Mouse (Mus musculus) midbrain, embryonic 11.5 days (tissue): ENCODE measurements at regions not wholly inside any gene's neighbourhood (a gene's known extent, or its start where the extent isn't known, plus 50 kb on each side); places are given as distances from the start of the nearest gene placed in this dataset.

Experiments
- ATAC-seq: fragments of 200-750 bp; cut with Nextera tagmentation; 2 replicates; pipeline ENCODE4 v1.8.0; 2017; ENCODE audit warnings: moderate TSS enrichment, moderate library complexity; ENCODE audit not compliant: low FRiP score
- DNase-seq: peaks from one replicate; pipeline ENCODE4 v3.0.0; 2015; ENCODE audit warnings: low spot score; ENCODE audit errors: missing footprints
- H3K27ac ChIP-seq: fragments of 300-500 bp; sonication (generic); 2 replicates; pipeline ENCODE4 v1.5.1; 2014; ENCODE audit warnings: low read depth, low read length
- H3K27me3 ChIP-seq: fragments of 300-500 bp; sonication (generic); 2 replicates; pipeline ENCODE4 v1.6.1; 2014; ENCODE audit warnings: mild to moderate bottlenecking, low read length, moderate library complexity, mixed read lengths; ENCODE audit not compliant: control insufficient read depth, insufficient read depth
- H3K36me3 ChIP-seq: fragments of 300-500 bp; sonication (generic); 2 replicates; pipeline ENCODE4 v1.6.1; 2014; ENCODE audit warnings: mild to moderate bottlenecking, low read length, moderate library complexity, mixed read lengths; ENCODE audit not compliant: control insufficient read depth, insufficient read depth
- H3K4me1 ChIP-seq: fragments of 300-500 bp; sonication (generic); 2 replicates; pipeline ENCODE4 v1.6.1; 2014; ENCODE audit warnings: low read length; ENCODE audit not compliant: control insufficient read depth, insufficient read depth
- H3K4me2 ChIP-seq: fragments of 300-500 bp; sonication (generic); 2 replicates; pipeline ENCODE4 v1.6.1; 2014; ENCODE audit warnings: mild to moderate bottlenecking, moderate library complexity
- H3K4me3 ChIP-seq: fragments of 300-500 bp; sonication (generic); 2 replicates; pipeline ENCODE4 v1.5.1; 2014; ENCODE audit warnings: low read depth, low read length
- H3K9ac ChIP-seq: fragments of 300-500 bp; sonication (generic); 2 replicates; pipeline ENCODE4 v1.6.1; 2014; ENCODE audit warnings: low read length
- H3K9me3 ChIP-seq: fragments of 300-500 bp; sonication (generic); 2 replicates; pipeline ENCODE4 v1.6.1; 2016; ENCODE audit warnings: low read length; ENCODE audit not compliant: control insufficient read depth
- WGBS: fragments of 180-500 bp; shearing (Covaris S2); extraction: QIAGEN DNeasy Blood & Tissue Kit; methylation state at CpG from one replicate; pipeline ENCODE4 v1.1.7; 2014; 5-methylcytosine and 5-hydroxymethylcytosine counted together

DNA sequence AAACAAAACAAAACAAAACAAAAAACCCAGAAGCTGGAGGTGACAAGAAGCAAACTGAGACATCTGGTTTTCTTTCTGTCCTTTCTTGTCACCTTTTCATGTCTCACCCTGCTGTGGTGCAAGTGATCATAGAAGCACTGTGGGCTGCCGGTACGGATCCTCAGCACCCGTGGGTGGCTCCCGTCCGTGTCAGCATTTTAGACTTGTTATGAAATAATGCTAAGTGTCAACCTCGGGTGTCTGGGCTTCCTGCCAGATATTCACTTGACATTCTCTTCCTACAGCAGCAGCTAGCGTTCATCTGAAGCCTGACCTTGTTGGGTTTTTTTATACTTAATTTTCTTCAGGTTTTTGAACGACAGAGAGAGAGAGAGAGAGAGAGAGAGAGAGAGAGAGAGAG lies 404.7 kb downstream of the Pla2g4a start:
- no peak for DNase-seq
- no peak overlapping the region for H3K27ac ChIP-seq
- no peak overlapping the region for H3K9ac ChIP-seq
- no peaks in the 10 kb centered on the region for H3K27me3 ChIP-seq
- H3K9me3 ChIP-seq, result no peaks in the 10 kb centered on the region
- H3K4me1 ChIP-seq, result no peaks in the 10 kb centered on the region
- ATAC-seq, result no peak
- no peaks in the 10 kb centered on the region for H3K36me3 ChIP-seq
- H3K4me2 ChIP-seq, result no peak overlapping the region
- WGBS, result 85% methylated on average over 8 of the region's 8 CpGs
- H3K4me3 ChIP-seq, result no peak overlapping the region

DNA sequence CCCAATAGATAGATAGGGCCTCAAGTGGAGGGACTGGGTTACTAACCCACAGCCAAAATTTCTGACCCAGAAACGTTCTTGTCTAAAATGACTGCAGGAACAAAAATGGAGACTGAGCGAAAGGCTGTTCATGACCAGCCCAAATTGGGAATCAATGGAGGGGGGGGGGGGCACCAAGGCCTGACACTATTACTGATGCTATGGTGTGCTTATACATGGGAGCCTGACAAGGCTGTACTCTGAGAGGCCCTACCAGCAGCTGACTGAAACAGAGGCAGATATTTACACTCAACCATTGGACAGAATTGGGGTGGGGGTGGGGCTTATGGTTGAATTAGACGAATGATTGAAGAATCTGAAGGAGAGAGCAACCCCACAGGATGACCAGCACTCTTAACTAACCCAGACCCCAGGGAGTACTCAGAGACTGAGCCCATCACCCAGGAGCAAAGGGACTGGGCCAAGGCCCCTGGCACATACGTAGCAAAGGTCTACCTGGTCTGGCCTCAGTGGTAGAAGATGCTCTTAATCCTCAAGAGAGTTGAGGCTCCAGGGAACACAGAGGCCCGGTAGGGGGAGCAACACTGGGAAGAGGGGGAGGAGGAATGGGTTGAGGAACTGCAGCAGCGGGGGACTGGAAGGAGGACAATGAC lies 405.6 kb downstream of the Pla2g4a start:
- H3K4me1 ChIP-seq, result no peaks in the 10 kb centered on the region
- H3K4me3 ChIP-seq, result no peak overlapping the region
- H3K9ac ChIP-seq, result no peak overlapping the region
- H3K9me3 ChIP-seq, result no peaks in the 10 kb centered on the region
- H3K4me2 ChIP-seq, result no peak overlapping the region
- H3K36me3 ChIP-seq, result no peaks in the 10 kb centered on the region
- no peak overlapping the region for H3K27ac ChIP-seq
- no peaks in the 10 kb centered on the region for H3K27me3 ChIP-seq
- DNase-seq, result no peak
- ATAC-seq, result peak; percentile 59; the same call in 1 of the 2 replicates
- whole genome bisulfite sequencing, result 81% methylated on average over 6 of the region's 6 CpGs

DNA sequence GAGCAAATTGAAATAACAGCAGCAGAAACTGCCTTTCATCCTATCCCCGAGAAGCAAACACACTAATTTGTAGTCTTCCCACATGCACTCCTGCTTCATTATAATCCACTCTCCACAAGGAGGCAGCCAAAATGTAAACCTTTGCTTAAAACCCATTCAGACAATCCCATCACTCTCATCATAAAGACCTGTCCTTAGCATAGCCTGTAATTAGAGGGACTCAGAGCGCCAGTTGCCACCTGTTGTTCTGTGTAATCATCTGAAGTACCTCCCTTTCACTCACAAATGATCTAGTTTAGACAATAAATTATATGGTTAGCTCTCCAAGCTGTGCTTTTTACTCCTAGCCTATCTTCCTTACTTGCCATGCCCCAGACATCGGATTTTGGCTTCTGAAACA lies 415.0 kb downstream of the Pla2g4a start:
- no peak for ATAC-seq
- Histone ChIP-seq H3K9ac (no peak overlapping the region), H3K4me2 (no peak overlapping the region), H3K36me3 (no peaks in the 10 kb centered on the region), H3K4me3 (no peak overlapping the region), H3K4me1 (no peaks in the 10 kb centered on the region), H3K27me3 (no peaks in the 10 kb centered on the region), H3K9me3 (no peaks in the 10 kb centered on the region), H3K27ac (no peak overlapping the region)
- no peak for DNase-seq
- 84% methylated on average over 3 of the region's 3 CpGs for WGBS

DNA sequence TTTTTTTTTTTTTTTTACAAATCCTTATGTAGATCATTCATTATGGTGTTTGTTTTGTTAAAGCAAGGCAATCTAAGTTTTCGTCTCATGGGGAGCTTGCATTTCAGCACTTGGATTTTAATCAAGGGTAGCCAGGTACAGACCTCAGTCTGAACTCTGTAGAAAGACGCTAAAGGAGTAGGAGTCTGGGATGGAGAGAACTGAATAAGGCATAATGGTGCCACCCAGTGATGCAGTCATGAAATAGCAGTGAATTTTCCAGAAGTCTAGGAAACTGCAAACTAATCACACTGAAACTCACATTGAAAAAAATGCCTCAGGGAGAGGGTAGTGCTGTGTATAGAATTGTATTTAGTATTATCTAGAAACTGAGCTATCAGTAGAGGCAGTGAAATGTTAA lies 419.7 kb downstream of the Pla2g4a start:
- Histone ChIP-seq H3K4me3 (no peak overlapping the region), H3K27ac (no peak overlapping the region), H3K4me2 (no peak overlapping the region), H3K36me3 (no peaks in the 10 kb centered on the region), H3K4me1 (no peaks in the 10 kb centered on the region), H3K9me3 (no peaks in the 10 kb centered on the region), H3K27me3 (no peaks in the 10 kb centered on the region), H3K9ac (no peak overlapping the region)
- WGBS, result 63% methylated on average over 2 of the region's 2 CpGs
- DNase-seq (no peak), ATAC-seq (no peak)

DNA sequence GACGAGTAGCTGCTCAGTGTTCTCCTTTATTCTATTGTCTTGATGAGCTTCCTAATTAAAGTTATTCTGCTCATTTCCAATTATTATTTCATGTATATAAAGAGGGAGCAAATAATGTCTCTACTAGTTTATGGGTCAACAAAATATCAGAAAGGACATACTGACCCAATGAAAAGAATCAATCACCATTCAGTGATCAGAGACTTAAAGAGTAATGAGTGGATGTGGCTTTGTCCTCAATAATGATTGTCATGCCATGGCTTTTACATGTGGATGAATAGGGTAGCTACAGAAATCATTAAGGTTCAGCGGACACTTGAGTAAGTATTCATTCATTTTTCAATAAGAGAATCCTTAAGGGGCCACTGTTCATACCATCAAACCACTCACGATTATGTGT lies 427.4 kb downstream of the Pla2g4a start:
- H3K9me3 ChIP-seq, result no peaks in the 10 kb centered on the region
- ATAC-seq (no peak), DNase-seq (no peak)
- WGBS, result 79% methylated on average over 3 of the region's 3 CpGs
- no peak overlapping the region for H3K4me3 ChIP-seq
- H3K9ac ChIP-seq, result no peak overlapping the region
- H3K36me3 ChIP-seq, result no peaks in the 10 kb centered on the region
- no peaks in the 10 kb centered on the region for H3K4me1 ChIP-seq
- H3K27me3 ChIP-seq, result no peaks in the 10 kb centered on the region
- no peak overlapping the region for H3K27ac ChIP-seq
- no peak overlapping the region for H3K4me2 ChIP-seq
